8 mouse cellular contexts compared by ENCODE assay signal in genomic region chr9:40686421-40686899, GRCm38 (mm10). TPM values are rescaled to one million over a fixed set of nuclear protein-coding genes. Genes with fewer than 3 reads are reported as not detected.
DNase-seq lines count a peak whose midpoint lies in the region; ATAC-seq lines count a peak whose summit lies in the region.

No protein-coding gene starts in this region.

- peak; percentile 76 for ATAC-seq in limb, embryonic 12.5 days (ENCODE audit: insufficient number of reproducible peaks, insufficient read depth, low FRiP score, low TSS enrichment, low read depth)
- ATAC-seq in neural tube, embryonic 14.5 days (ENCODE audit: low read depth), result peak; percentile 72

- H3K27ac ChIP-seq in limb, embryonic 12.5 days, result peak overlapping the region; percentile 100
- H3K27ac ChIP-seq in neural tube, embryonic 14.5 days (ENCODE audit: low read depth, low read length), result peak overlapping the region; percentile 89

- DNase-seq in cerebellum, postnatal 10 days, result peak; percentile 67 to 71
- no peak for DNase-seq in cerebellum, adult 9-10 months
- DNase-seq in right cerebral cortex, postnatal 4 days, result peak; percentile 60
- no peak for DNase-seq in right cerebral cortex, postnatal 36 days (ENCODE audit: low spot score in 2 of 2)
- peak; percentile 37 for DNase-seq in gastrocnemius, postnatal 14 days
- no peak for DNase-seq in frontal cortex, postnatal 14 days (ENCODE audit: low spot score in 2 of 2)

- peaks cover 29% of the 10 kb centered on the region for H3K4me1 ChIP-seq in limb, embryonic 12.5 days (replicated peaks)
- H3K4me1 ChIP-seq in neural tube, embryonic 14.5 days (ENCODE audit: control insufficient read depth, insufficient read depth, low read length), result peaks cover 9% of the 10 kb centered on the region

- no peaks in the 10 kb centered on the region for H3K9me3 ChIP-seq in limb, embryonic 12.5 days
- no peaks in the 10 kb centered on the region for H3K9me3 ChIP-seq in neural tube, embryonic 14.5 days (ENCODE audit: control insufficient read depth, low read length)

- H3K27me3 ChIP-seq in limb, embryonic 12.5 days, result no peaks in the 10 kb centered on the region
- H3K27me3 ChIP-seq in neural tube, embryonic 14.5 days (ENCODE audit: control insufficient read depth, insufficient read depth, low read length), result no peaks in the 10 kb centered on the region

- WGBS in limb, embryonic 12.5 days, result under 1% methylated on average over 23 of the region's 23 CpGs
- WGBS in neural tube, embryonic 14.5 days, result under 1% methylated on average over 23 of the region's 23 CpGs

- H3K4me3 ChIP-seq in limb, embryonic 12.5 days (replicated peaks), result peak overlapping the region; percentile 89
- H3K4me3 ChIP-seq in neural tube, embryonic 14.5 days (ENCODE audit: low read depth, low read length), result peak overlapping the region; percentile 66

- peak overlapping the region; percentile 90 for H3K4me2 ChIP-seq in limb, embryonic 12.5 days
- peak overlapping the region; percentile 53 for H3K4me2 ChIP-seq in neural tube, embryonic 14.5 days (ENCODE audit: low read depth, low read length)

- peak overlapping the region; percentile 96 for H3K9ac ChIP-seq in limb, embryonic 12.5 days (replicated peaks)
- H3K9ac ChIP-seq in neural tube, embryonic 14.5 days (replicated peaks; ENCODE audit: low read depth, low read length), result peak overlapping the region; percentile 91

- 0 out of 2 replicates have a peak, but pooled peaks cover 4% of the 10 kb centered on the region for H3K36me3 ChIP-seq in limb, embryonic 12.5 days
- H3K36me3 ChIP-seq in neural tube, embryonic 14.5 days (ENCODE audit: control insufficient read depth, insufficient read depth, low read length), result no peaks in the 10 kb centered on the region

- intact Hi-C loops in gastrocnemius, postnatal 14 days (cut with DNase I; ENCODE audit: low total_unique reads), result no loop called here

RNA-seq across cellular contexts. Expression of gene Clmp, which starts 0.7 kb away (rescaled TPM):
- 1 to 10 TPM; 7.5 to 8.2 TPM for total RNA-seq in gastrocnemius, postnatal 14 days (2021)
- polyA plus RNA-seq in limb, embryonic 12.5 days (2016; fragmentation: Nextera tagmentation; extraction: Ambion mirVana), result 67.7 TPM in 2 replicates
- polyA plus RNA-seq in neural tube, embryonic 14.5 days (2014; fragmentation: Nextera tagmentation; extraction: Ambion mirVana), result 59.2 and 62.0 TPM in 2 replicates

RNA-seq across cellular contexts. Expression of gene Gm21915, which starts 16.0 kb away (rescaled TPM):
- not detected for total RNA-seq in gastrocnemius, postnatal 14 days (2021)
- not detected in 2 replicates for polyA plus RNA-seq in limb, embryonic 12.5 days (2016; fragmentation: Nextera tagmentation; extraction: Ambion mirVana)
- not detected in 2 replicates for polyA plus RNA-seq in neural tube, embryonic 14.5 days (2014; fragmentation: Nextera tagmentation; extraction: Ambion mirVana)

Comparison
In these comparisons a context has a peak if more than half of its experiments do, and no peak if none do; other contexts are left out.
1. DNase-seq: peak in cerebellum, postnatal 10 days (2 of 2), right cerebral cortex, postnatal 4 days (single experiment) and gastrocnemius, postnatal 14 days (single experiment); none in cerebellum, adult 9-10 months (single experiment), right cerebral cortex, postnatal 36 days (0 of 2) and frontal cortex, postnatal 14 days (0 of 2).